Comparison of ENCODE assay signal across 14 mouse cellular contexts in genomic region chr14:85965139-85965538, GRCm38 (mm10).
"Had no signal": no experiment of that assay in that cellular context is flagged by ENCODE, and none has a peak within 500 bp of the region (broad histone marks: within the 10 kb centered on the region; RNA-seq: fewer than 3 reads in every experiment).

No protein-coding gene starts in this region.

- H3K27ac ChIP-seq: layer of hippocampus, adult 2 months; liver, embryonic 13.5 days; midbrain, embryonic 10.5 days; midbrain, embryonic 13.5 days had no signal

- H3K9ac ChIP-seq: liver, embryonic 13.5 days; midbrain, embryonic 13.5 days had no signal

- DNase-seq: kidney, adult 2 months; kidney, postnatal 10 days; layer of hippocampus, adult 9-11 months; liver, embryonic 13.5 days; lung, adult 2 months; lung, postnatal 14 days; lung, postnatal 4 days; thymus, adult 18-20 months; thymus, postnatal 4 days had no signal

- H3K4me2 ChIP-seq: liver, embryonic 13.5 days; midbrain, embryonic 13.5 days had no signal

- H3K4me3 ChIP-seq: layer of hippocampus, adult 2 months; liver, embryonic 13.5 days; megakaryocyte, embryonic 14.5 days; midbrain, embryonic 10.5 days; midbrain, embryonic 13.5 days had no signal

- H3K9me3 ChIP-seq: liver, embryonic 13.5 days; megakaryocyte, embryonic 14.5 days; midbrain, embryonic 10.5 days; midbrain, embryonic 13.5 days had no signal

- H3K4me1 ChIP-seq: liver, embryonic 13.5 days; megakaryocyte, embryonic 14.5 days; midbrain, embryonic 10.5 days; midbrain, embryonic 13.5 days had no signal

- ATAC-seq: intestine, embryonic 16.5 days; midbrain, embryonic 13.5 days had no signal

- H3K27me3 ChIP-seq: liver, embryonic 13.5 days; megakaryocyte, embryonic 14.5 days; midbrain, embryonic 13.5 days had no signal

- H3K36me3 ChIP-seq: liver, embryonic 13.5 days; midbrain, embryonic 10.5 days; midbrain, embryonic 13.5 days had no signal
